Mouse (Mus musculus) heart, postnatal 0 days (tissue): ENCODE results near the gene Tmem164. TPM values are rescaled to one million over a fixed set of nuclear protein-coding genes. Genes with fewer than 3 reads are reported as not detected.

Experiments used
- ATAC-seq: fragments of 200-750 bp; cut with Nextera tagmentation; 2 replicates; pipeline ENCODE4 v1.8.0; 2017; ENCODE audit warnings: low read depth, moderate number of reproducible peaks, moderate library complexity; ENCODE audit not compliant: insufficient read depth
- DNase-seq: peaks from one replicate; pipeline ENCODE4 v3.0.0-alpha.2; 2016; ENCODE audit warnings: low spot score
- H3K27ac ChIP-seq: fragments of 300-500 bp; sonication (generic); 2 replicates; pipeline ENCODE4 v1.5.1; 2014; ENCODE audit warnings: low read depth, mild to moderate bottlenecking
- H3K27me3 ChIP-seq: fragments of 300-500 bp; sonication (generic); 2 replicates; pipeline ENCODE4 v1.6.1; 2014; ENCODE audit warnings: low read length, mixed read lengths; ENCODE audit not compliant: control insufficient read depth, insufficient read depth
- H3K36me3 ChIP-seq: fragments of 300-500 bp; sonication (generic); replicated peaks from 2 replicates; pipeline ENCODE4 v1.6.1; 2014; ENCODE audit warnings: low read length, mixed read lengths; ENCODE audit not compliant: control insufficient read depth, insufficient read depth
- H3K4me1 ChIP-seq: fragments of 300-500 bp; sonication (generic); 2 replicates; pipeline ENCODE4 v1.6.1; 2014; ENCODE audit warnings: antibody characterized with exemption; ENCODE audit not compliant: control insufficient read depth, insufficient read depth
- H3K4me2 ChIP-seq: fragments of 300-500 bp; sonication (generic); 2 replicates; pipeline ENCODE4 v1.6.1; 2014; ENCODE audit warnings: low read depth, mild to moderate bottlenecking, low read length, moderate library complexity
- H3K4me3 ChIP-seq: fragments of 300-500 bp; sonication (generic); 2 replicates; pipeline ENCODE4 v1.5.1; 2014; ENCODE audit warnings: low read depth, low read length
- H3K9ac ChIP-seq: fragments of 300-500 bp; sonication (generic); replicated peaks from 2 replicates; pipeline ENCODE4 v1.6.1; 2014; ENCODE audit warnings: low read depth, low read length, mixed read lengths
- H3K9me3 ChIP-seq: fragments of 300-500 bp; sonication (generic); replicated peaks from 2 replicates; pipeline ENCODE4 v1.6.1; 2016; ENCODE audit warnings: low read length; ENCODE audit not compliant: control insufficient read depth
- CTCF ChIP-seq: IDR thresholded peaks from 2 replicates; pipeline ENCODE4 v1.5.1; 2016; ENCODE audit warnings: antibody characterized with exemption, control low read depth, low read depth
- EP300 ChIP-seq: IDR thresholded peaks from 2 replicates; pipeline ENCODE4 v1.6.1; 2016; ENCODE audit warnings: antibody characterized with exemption, low read depth
- WGBS: fragments of 180-500 bp; shearing (Covaris S2); extraction: QIAGEN DNeasy Blood & Tissue Kit; methylation state at CpG from one replicate; pipeline ENCODE4 v1.1.7; 2014; 5-methylcytosine and 5-hydroxymethylcytosine counted together
- microRNA counts: library from miRNA; unstranded; fragments of <30 nt; microRNA quantifications from one replicate; lab custom pipeline; 2015
- microRNA-seq: library from miRNA; unstranded; fragments of <30 nt; microRNA quantifications from one replicate; pipeline ENCODE4, GENCODE M21; 2016
- polyA plus RNA-seq: library from polyadenylated mRNA; unstranded; fragments of >200 nt; fragmentation: Nextera tagmentation; extraction: Ambion mirVana; gene quantifications from 2 replicates; pipeline ENCODE4 v1.2.1, GENCODE M21; 2015
- total RNA-seq: library from RNA; depleted of rRNA; stranded (reverse); fragments of >200 nt; gene quantifications from 2 replicates; pipeline ENCODE4 v1.2.3, GENCODE M21; 2014; ENCODE audit warnings: low replicate concordance

The Tmem164 gene
- total and polyA plus RNA-seq, 2 experiments from 2014 or later = 57.0 to 127 TPM

GRCm38 (mm10) chrX:142885962-142886361 is 204.8 kb downstream of the Tmem164 start:
- no peaks in the 10 kb centered on the region for H3K4me1 ChIP-seq
- no peaks in the 10 kb centered on the region for H3K36me3 ChIP-seq
- no peak overlapping the region for H3K4me2 ChIP-seq
- ATAC-seq (no peak), DNase-seq (no peak)
- no peak overlapping the region for H3K9ac ChIP-seq
- TF ChIP-seq EP300 (no peak), CTCF (no peak)
- no peaks in the 10 kb centered on the region for H3K27me3 ChIP-seq
- WGBS = 89% methylated on average over 7 of the region's 7 CpGs
- H3K27ac ChIP-seq = no peak overlapping the region
- H3K4me3 ChIP-seq = no peak overlapping the region
- H3K9me3 ChIP-seq = no peaks in the 10 kb centered on the region

MicroRNAs encoded within 50 kb of the gene (microRNA counts, 519-probe panel; counts per million panel counts)
- microRNA mmu-miR-652 (lab: Ali Mortazavi, UCI) = 4,838 counts per million, percentile 63 among the panel's probes with 10 or more counts

Small RNA genes within 50 kb of the gene (microRNA-seq; reads per million reads assigned to microRNA genes)
- gene Mir652 = 8,349 reads per million, percentile 95 among the genes with 10 or more reads in this experiment
